Mouse (Mus musculus) ovary, postnatal 10 days (tissue): ENCODE data around the gene Iqch.
"Not testable (repeated sequence)": the region's sequence is repeated elsewhere in the genome, so short reads cannot be mapped to it uniquely, and the experiment has no call there.

Experiments used
- DNase-seq: peaks from one replicate; pipeline ENCODE4 v3.0.0; 2022; ENCODE audit warnings: low spot score

Iqch gene

DNA sequence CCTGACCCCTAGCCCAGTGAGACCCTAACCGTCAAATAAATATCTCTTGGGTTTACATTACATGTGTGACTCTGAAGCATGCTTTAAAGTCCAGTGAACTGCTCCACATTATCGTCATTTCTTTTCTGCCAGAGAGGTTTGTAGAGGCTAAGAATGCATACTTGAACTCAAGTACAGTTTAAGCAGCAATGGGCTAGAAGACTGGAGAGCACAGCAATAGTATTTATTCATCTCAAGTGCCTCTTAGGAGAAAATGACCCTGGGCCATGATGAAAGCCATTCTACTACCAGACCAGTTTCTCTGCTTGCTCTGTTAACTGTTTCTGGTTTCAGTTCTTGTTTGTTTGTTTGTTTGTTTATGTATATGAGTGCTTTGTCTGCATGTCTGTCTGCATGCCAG lies 38.9 kb downstream of the Iqch start:
- no peak for DNase-seq

DNA sequence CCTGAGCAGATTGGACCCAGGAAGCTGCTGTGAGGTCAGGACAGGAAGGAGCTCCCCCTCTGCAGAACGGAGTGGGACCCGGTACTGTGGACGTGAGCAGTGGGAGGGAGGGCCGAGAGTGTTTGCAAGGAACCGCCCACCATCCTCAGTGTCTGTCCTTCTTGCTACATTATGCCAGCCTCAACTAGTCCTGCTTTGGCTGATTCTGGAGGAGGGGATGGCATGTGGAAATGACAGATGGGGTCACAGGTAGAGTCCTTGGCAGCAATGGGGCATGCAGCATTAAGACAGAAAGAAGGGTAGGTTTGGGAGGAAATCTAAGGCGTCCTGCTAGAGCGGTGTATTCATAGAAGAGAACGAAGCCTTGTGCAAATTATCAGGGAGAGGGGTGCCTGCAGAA lies 40.4 kb downstream of the Iqch start:
- DNase-seq: no peak

DNA sequence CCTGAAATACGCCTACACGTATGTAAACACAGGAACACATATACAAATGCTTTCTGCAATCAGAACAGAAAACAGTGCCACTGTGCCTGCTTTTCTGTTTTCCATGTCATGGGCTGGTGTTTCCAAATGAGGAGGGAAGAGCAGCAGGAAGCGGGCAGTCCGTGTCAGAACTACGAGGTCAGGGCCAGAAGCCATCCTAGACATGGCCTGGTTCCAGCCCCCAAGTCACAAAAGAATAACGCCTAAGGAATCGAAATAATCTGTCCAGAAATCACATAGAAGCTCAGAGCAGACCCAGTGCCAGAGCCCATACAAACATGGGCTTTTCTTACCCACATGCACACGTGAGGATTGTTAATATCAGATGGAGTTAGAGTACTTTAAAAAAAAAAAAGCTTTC lies 45.4 kb downstream of the Iqch start:
- DNase-seq: no peak

DNA sequence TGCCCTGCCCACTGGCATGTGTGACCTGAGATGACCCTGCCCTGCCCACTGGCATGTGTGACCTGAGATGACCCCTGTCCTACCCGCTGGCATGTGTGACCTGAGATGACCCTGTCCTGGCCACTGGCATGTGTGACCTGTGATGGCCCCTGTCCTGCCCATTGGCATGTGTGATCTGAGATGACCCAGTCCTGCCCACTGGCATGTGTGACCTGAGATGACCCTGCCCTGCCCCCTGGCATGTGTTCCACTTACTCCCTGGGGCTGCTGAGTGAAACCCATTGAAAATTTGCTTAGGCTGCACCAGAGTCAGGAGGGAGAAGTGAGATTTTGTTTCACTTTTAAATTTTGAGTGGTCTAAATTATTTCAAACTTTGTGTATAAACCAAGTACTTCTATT lies 46.0 kb downstream of the Iqch start:
- no peak for DNase-seq

DNA sequence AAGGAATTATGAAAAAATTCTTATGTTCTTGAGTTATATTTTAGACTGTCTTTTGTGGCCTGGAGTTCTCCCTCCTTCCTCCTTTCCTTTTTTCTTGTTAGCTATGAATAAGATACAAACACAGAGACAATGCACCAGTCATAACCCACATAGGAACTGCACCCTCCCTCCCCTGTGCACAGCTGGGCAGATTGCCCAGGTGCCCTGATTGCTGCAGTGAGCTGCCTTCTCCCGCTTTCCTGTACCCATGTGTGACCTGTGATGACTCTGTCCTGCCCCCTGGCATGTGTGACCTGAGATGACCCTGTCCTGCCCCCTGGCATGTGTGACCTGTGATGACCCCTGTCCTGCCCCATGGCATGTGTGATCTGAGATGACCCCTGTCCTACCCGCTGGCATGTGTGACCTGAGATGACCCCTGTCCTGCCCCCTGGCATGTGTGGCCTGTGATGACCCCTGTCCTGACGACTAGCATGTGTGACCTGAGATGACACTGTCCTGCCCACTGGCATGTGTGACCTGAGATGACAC lies 46.8 kb downstream of the Iqch start:
- DNase-seq: no peak

DNA sequence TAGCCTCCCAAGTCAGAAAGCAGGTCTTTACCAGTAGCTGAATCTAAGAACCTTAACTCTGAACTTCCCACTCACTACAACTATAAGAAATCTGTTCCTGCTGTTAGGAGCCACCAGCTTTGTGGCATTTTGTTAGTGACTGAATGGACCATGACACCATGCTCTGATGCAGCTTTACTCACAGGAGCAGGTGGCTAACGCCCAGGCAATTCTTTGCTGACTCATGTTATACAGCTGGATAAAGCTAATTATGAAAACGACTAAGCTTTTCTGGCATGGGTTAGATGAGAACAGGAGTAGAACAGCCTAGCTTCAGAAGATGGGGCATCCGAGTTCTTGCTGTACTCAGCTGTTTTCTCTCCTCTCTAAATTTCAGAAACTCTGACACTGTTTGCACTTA lies 48.7 kb downstream of the Iqch start:
- no peak for DNase-seq

DNA sequence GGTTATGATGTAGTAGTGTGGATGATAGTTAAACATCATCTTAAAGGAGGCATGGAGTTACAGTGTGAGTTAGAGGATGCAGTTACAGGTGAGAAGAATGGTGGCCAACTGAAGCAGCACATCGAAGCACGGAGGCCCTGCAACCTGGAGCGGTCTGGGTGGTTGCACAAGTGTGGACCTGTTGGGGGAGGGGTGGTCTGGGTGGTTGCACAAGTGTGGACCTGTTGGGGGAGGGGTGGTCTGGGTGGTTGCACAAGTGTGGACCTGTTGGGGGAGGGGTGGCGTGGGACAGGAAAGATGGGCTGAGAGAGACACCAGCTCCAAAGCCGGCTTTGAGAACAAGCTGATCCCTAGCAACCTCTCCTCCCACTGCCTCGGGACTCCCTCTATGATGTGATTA lies 51.6 kb downstream of the Iqch start:
- DNase-seq: not testable (repeated sequence)

DNA sequence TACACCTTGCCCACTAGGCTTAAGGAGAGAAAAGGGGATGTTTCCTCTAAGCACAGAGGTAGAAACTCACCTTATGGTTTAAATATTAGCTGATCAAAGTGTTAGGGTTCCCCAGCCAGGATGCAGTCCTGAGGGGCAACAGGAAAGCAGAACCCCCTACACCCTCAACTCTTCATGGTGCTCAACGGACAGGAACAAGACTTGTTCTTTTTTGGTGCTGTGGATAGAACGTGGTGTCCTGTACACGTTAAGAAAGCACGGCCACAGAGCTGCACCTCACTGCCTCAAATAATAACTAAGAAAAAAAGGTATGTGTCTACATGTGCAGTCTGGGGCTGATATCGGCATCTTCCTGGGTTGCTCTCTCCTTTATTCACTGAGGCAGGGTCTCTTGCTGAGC lies 53.3 kb downstream of the Iqch start:
- DNase-seq: no peak

DNA sequence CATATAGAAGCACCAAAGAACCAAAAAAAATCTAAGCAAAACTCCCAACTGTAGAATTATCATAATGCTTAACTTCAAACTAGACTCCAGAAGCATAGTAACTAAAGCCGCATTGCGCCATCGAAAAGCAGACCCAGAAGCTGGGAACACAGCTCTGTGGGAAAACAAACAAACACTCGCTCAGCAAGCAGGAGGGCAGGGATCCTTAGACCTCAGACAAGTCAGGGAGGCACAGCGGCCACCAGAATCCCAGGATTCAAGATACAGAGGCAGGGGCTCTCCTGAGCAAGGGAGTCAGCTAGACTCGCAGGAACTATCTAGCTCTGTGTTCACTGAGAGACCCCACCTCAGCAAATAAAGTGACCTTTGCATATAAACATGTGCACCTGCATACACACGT lies 60.4 kb downstream of the Iqch start:
- no peak for DNase-seq

DNA sequence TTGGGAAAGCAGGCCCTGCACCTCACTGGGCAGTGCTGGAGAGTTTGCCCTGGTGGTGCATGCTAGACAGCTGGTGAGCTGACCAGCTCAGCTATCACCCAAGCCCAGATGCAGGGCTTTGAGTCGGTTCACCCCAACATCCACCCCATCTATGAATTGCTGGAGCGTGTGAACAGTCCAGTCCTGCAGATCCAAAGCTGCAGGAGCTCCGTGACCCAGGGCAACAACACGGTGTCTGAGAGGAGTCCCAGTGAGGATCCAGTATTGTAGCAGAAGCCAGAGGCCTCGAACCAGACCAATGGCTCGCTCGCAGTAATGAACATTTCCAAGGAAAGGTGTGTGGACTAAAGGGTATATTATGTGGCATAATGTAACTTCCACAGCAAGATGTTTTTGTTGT lies 61.0 kb downstream of the Iqch start:
- no peak for DNase-seq

DNA sequence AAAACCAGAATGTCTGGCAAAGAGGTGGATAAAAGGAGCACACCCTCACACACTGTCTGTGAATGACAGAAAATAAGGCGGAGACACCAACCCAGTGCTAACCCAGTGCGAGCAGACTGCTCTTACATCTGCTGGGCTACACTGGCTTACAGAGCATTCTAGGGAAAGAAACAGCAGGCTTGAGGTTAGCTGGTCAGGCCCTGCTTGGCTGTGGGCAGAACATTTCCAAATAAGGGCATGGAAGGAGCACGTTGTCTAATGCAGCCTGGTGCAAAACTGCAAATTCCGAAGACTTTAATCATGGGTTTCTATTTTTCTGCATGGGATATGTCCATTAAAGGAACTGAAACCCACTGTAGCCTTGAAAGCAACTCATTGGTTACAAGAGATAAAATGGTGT lies 64.8 kb downstream of the Iqch start:
- no peak for DNase-seq

DNA sequence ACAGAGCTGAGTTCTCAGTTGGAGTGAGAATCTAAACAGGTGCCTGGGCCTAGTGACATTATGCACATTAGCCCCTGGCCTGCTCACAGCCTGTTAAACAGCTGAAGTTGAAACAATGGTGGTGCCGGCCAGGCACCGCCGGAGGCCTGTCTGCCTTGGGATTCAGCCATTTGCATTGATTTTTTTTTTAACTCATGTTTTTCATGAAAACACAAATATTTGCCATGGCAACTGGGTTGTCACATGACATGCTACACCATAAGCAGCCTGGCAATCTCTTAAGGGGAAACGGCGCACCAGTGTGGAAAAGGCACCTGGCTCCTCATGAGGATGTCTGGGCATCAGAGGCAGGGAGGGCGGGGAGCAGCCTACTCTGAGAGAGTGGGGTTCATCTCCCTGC lies 67.3 kb downstream of the Iqch start:
- DNase-seq: no peak

DNA sequence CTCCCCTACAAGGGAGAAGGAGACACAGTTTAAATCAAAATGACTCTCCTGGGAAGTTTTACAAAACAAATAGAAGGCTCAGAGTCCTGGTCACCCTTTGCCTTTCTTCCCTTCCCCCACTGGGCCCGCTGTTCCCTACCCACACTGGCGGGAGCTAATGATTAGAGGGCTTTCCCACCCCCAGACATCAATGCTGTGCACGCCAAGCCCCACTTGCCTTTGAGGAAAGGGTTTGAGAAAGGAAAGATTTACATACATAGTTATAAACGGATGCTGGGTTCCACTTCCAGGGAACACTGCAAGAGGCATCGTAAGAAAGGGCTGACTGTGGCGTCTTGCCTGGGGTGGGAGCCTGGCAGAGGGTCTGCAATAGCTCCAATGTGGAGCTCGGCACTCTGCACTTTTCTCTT lies 67.9 kb downstream of the Iqch start:
- DNase-seq: no peak

DNA sequence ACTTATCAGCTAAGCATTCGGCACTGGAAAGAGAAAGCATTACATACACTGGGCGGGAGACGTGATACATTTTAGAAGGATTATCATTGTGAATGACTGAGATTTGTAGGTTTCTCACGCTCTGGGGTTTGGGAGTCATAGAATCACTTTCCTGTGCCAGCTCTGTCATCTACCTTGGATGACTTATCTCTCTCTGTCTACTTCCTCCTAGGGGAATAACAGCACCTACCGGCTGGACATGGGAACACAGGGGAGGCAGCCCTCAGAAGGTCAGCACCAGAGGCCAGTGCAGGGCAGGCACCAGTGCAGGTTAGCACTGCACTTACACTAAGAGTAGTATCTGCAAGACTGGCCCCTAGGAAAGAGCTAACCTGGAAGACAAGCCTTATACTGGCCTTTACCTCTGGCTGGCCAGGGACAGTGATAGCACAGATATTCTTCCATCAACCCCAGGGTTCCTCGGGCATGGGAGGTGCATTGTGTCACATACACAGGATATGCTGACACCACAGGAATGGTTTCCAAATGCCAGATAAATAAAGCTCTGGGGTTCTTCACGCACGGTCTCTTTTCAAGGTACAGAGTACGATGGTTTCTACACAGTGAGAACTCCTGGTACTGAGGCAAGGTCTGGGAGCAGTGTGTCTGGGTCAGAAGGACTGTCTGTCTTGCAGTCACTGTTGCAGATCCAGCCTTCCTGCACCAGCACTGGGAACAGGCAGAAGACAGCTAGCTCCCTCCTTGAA lies 69.2 kb downstream of the Iqch start:
- DNase-seq: no peak

DNA sequence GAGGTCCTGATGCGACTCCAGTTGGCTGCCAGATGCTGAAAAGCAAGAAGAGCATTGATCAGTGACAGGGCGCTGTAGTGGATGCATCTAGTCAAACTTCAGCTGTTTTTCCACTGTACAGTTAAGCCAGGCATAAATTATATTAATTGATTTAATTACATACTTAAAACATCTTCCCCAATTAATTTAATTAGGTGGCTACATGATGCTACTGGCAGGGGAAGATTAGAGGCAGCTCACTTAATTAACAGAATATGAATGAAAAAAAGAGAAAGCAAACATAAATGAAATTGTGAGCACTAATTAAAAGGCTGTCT lies 78.4 kb downstream of the Iqch start:
- no peak for DNase-seq

DNA sequence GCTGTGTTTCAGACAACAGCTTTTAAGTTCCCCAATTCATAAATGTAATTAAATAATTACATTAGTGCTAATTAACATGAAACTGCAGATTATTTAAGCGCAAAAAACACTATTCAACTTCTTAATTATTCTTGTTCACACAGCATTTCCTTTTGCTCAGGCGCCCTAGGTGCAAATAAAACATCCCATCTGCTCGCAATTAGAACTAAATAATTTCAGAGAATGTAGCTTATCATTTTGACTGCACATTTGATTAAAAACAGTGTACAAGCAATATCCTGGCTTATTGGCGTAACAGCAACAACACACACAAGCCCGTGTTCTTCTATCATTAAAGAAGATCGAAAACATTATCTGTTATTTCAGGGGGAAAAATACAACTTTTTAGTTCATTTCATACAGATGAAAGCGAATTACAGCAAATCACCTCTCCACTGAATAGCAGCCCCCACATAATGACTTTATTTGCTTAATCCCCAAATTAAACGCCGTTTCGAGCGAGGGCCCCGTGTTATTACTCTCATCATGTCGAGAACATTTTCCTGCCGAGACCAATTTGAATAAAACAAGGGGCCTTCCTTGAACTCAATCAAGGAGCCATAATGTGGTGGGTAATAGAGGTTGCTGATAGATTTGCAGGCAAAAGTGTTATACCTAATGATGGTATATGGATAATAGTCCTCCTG lies 78.9 kb downstream of the Iqch start:
- no peak for DNase-seq

DNA sequence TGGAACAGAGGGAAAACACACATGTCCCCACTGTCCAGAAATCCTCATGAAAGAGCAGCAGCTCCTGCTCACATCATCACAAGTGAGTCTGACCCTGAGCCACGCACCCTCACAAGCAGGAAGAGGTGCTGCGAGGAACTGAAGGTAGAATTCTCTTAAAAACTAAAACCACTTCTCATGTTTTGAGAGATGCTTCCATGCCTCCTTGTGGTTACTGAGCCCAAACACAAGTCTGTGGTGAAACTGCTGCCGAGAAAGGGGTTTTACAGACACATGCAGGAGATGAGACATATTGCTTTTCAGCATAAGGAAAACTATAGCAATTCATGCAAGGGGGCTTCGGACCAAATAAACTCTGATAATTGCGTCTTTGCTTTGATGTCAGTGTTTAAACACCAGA lies 89.4 kb downstream of the Iqch start:
- no peak for DNase-seq

DNA sequence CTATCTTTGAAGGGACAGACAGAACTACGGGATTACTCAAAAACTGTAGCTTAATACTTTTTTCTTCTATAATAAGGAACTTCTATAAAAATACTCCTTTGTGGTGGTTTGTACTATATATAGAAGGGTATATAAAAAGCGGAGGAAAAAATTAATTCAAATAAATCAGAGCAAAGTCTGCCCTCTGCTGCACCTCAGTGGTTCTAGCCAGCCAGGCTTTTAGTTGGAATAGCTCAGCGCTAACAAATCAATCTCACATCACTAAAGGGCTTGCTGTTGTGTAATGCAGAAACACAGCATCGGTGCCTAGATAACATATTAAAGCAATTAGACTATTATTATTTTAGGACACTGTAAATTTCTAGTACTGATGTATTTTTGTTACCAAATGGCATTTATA lies 91.3 kb downstream of the Iqch start:
- DNase-seq: no peak

DNA sequence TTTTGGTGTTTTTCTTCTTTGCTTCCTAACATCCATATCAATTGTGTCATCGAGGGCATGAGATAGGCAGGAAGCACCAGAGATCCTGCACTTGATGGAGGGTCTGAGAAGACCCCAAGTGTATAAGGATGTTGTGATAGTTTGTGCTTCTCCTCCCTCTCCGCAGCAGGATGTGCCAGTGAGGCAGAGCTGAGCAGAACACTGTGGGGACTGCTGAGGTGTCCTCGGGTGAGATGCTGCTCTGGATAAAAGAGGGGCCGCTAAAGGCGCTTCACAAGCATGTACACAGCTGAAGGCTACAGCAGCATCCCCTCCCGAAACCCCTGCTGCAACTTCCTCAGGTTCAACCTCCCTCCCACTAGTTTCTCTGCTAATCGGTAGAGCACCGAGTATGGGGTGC lies 95.2 kb downstream of the Iqch start:
- DNase-seq: no peak

DNA sequence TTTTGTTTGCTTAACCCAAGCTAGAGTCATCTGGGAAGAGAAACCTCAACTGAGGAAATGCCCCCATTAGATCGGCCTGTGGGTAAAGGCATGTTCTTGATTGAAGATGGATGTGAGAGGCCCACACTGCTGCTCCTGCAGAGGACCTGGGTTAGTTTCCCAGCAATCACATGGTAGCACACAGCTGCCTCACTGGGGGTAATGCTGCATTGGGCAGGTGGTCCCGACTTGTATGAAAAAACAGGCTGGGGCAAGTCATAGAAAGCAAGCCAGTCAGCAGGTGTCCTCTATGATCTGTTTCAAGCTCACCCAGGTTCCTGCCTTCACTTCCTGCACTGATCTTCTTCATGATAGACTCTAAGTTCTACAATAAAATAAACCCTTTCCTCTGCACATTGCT lies 98.4 kb downstream of the Iqch start:
- DNase-seq: no peak

DNA sequence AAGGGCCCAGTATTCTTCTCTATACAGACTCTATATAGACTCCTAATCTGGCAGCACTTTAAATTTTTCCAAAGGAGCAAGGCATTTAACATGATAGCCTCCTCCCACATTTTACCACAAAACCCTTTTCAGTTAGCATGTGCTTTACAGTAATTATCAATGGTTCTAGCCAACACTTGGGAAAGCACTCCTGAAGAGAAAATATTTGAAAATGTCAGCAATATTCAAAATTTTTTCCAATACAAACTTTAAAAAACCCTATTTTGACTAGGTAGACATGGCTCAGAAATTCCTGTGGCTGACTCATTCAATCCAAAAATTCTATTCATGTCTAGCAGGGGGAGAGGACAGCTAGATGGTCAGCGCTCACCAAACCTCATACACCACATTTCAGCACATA lies 100.8 kb downstream of the Iqch start:
- no peak for DNase-seq

DNA sequence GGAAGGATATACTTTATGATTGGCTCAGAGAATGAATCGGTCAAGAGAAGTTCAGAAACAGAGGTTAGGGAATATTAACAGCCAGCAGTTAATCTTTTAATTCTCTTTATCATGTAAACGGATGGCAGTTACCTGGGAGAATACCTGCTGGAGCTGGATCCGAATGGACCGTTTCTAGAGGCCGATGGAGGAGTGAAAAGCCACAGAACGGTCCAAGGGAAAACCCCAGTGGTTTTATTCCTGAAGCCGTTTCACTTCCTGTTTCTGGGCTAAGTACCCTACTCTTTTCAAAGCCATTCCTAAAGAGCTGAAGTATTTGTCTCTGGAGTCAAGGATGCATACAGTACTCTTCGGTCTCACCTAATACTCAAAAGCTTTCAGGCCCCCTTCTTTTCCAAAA lies 102.4 kb downstream of the Iqch start:
- no peak for DNase-seq

DNA sequence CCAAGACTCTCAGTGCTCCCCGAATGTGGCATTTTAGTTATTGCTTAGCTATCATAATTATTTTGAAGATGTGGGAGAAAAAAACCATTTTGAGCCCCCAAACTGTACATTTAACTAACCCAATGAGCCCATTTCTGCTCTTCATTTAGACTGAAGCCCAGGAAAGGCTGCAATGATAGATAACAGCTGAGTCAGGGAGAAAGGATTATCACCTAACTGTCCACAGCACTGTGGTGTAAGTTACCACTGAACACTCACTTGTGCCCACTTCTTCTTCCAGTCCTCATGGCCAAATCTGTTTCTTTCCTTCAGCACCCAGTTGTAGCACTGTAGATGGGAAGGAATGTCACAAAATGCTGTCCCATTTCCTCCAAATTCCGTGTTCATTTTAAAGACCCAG lies 106.5 kb downstream of the Iqch start:
- no peak for DNase-seq

DNA sequence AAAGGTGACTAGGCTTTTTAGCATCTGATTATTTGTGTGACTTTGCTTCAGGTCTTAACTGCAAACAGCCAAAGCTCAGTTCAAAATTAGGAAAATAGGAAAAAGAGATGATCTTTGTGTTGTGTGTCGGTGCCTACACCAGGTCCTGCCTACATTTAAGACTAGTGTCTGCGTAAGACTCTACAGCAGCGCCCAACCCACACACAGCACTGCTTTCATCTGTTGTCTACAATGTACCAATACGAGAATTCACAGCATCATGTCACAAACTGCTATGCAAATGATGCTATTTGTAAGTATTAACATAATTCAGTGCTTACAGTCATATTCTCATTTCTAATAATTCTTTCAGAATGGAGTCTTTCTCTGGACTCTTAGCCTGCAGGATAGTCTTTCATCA lies 108.5 kb downstream of the Iqch start:
- no peak for DNase-seq
